Mouse (Mus musculus): Measurements from ENCODE around the gene Zfp978.
A peak's percentile ranks its signal among the peaks of the same experiment; 100 is the strongest.
"Not testable (repeated sequence)": the region's sequence is repeated elsewhere in the genome, so short reads cannot be mapped to it uniquely, and the experiment has no call there.

Gene Zfp978

GRCm38 (mm10) chr4:147350541-147350940 is 10.6 kb upstream of the Zfp978 start:
- DNase-seq (ENCODE audit: low spot score): peak; percentile 0

GRCm38 (mm10) chr4:147351376-147351980 is 9.6 kb upstream of the Zfp978 start:
- DNase-seq (ENCODE audit: low spot score): peak; percentile 0

- not testable (repeated sequence) for DNase-seq (ENCODE audit: low spot score)
Observed at GRCm38 (mm10) chr4:147353626-147354025, 7.5 kb upstream of the Zfp978 start.

- DNase-seq (ENCODE audit: low spot score): not testable (repeated sequence)
Observed at GRCm38 (mm10) chr4:147356042-147356441, 5.1 kb upstream of the Zfp978 start.

- not testable (repeated sequence) for DNase-seq (ENCODE audit: low spot score)
Observed at GRCm38 (mm10) chr4:147357195-147357594, 3.9 kb upstream of the Zfp978 start.

GRCm38 (mm10) chr4:147361872-147362271 is 769 bp downstream of the Zfp978 start:
- not testable (repeated sequence) for DNase-seq (ENCODE audit: low spot score)

- not testable (repeated sequence) for DNase-seq (ENCODE audit: low spot score)
Observed at GRCm38 (mm10) chr4:147369564-147369963, 8.5 kb downstream of the Zfp978 start.

- not testable (repeated sequence) for DNase-seq (ENCODE audit: low spot score)
Observed at GRCm38 (mm10) chr4:147383199-147383598, 22.1 kb downstream of the Zfp978 start.

- DNase-seq (ENCODE audit: low spot score): not testable (repeated sequence)
Observed at GRCm38 (mm10) chr4:147397201-147397600, 36.1 kb downstream of the Zfp978 start.

GRCm38 (mm10) chr4:147397934-147398682 is 37.0 kb downstream of the Zfp978 start:
- not testable (repeated sequence) for DNase-seq (ENCODE audit: low spot score)

- not testable (repeated sequence) for DNase-seq (ENCODE audit: low spot score)
Observed at GRCm38 (mm10) chr4:147398741-147399140, 37.6 kb downstream of the Zfp978 start.

- DNase-seq (ENCODE audit: low spot score): not testable (repeated sequence)
Observed at GRCm38 (mm10) chr4:147399505-147399904, 38.4 kb downstream of the Zfp978 start.

- DNase-seq (ENCODE audit: low spot score): not testable (repeated sequence)
Observed at GRCm38 (mm10) chr4:147400031-147400847, 39.1 kb downstream of the Zfp978 start.

GRCm38 (mm10) chr4:147400848-147401715 is 40.0 kb downstream of the Zfp978 start:
- DNase-seq (ENCODE audit: low spot score): not testable (repeated sequence)

GRCm38 (mm10) chr4:147401736-147402506 is 40.8 kb downstream of the Zfp978 start:
- DNase-seq (ENCODE audit: low spot score): not testable (repeated sequence)

- not testable (repeated sequence) for DNase-seq (ENCODE audit: low spot score)
Observed at GRCm38 (mm10) chr4:147402507-147402890, 41.4 kb downstream of the Zfp978 start.

- not testable (repeated sequence) for DNase-seq (ENCODE audit: low spot score)
Observed at GRCm38 (mm10) chr4:147403509-147403908, 42.4 kb downstream of the Zfp978 start.

- not testable (repeated sequence) for DNase-seq (ENCODE audit: low spot score)
Observed at GRCm38 (mm10) chr4:147403931-147404913, 43.1 kb downstream of the Zfp978 start.

GRCm38 (mm10) chr4:147406735-147407462 is 45.8 kb downstream of the Zfp978 start:
- DNase-seq (ENCODE audit: low spot score): no peak

Measured in embryo, embryonic 10.5 days (tissue).